Mouse (Mus musculus) natural killer cell, adult 2 months (primary cell): Measurements from ENCODE around the gene Ssbp4.
A peak's percentile ranks its signal among the peaks of the same experiment; 100 is the strongest.

Experiments used
- DNase-seq, 2 experiments: peaks; one replicate each; pipeline ENCODE4 v3.0.0; 2022; ENCODE audit warnings: low spot score in 2 of 2

The Ssbp4 gene

GRCm38 (mm10) chr8:70631436-70631835 lies 22.8 kb upstream of the Ssbp4 start:
- no peak for DNase-seq

- no peak for DNase-seq
These were observed 22.1 kb upstream of the Ssbp4 start for GRCm38 (mm10) chr8:70630532-70631381.

GRCm38 (mm10) chr8:70629574-70630531 lies 21.2 kb upstream of the Ssbp4 start:
- DNase-seq, result peak; percentile 88 to 94

GRCm38 (mm10) chr8:70628986-70629490 lies 20.4 kb upstream of the Ssbp4 start:
- no peak for DNase-seq

- no peak for DNase-seq
These were observed 18.4 kb upstream of the Ssbp4 start for GRCm38 (mm10) chr8:70627041-70627440.

- peak; percentile 45 to 65 for DNase-seq
These were observed 16.4 kb upstream of the Ssbp4 start for GRCm38 (mm10) chr8:70625104-70625503.

- no peak for DNase-seq
These were observed 13.5 kb upstream of the Ssbp4 start for GRCm38 (mm10) chr8:70622220-70622619.

- DNase-seq, result peak; percentile 75 to 89
These were observed 10.2 kb upstream of the Ssbp4 start for GRCm38 (mm10) chr8:70618888-70619334.

GRCm38 (mm10) chr8:70617985-70618384 lies 9.3 kb upstream of the Ssbp4 start:
- DNase-seq, result no peak

- no peak for DNase-seq
These were observed 8.0 kb upstream of the Ssbp4 start for GRCm38 (mm10) chr8:70616645-70617044.

- DNase-seq, result no peak
These were observed 7.2 kb upstream of the Ssbp4 start, which contains the start of gene Lrrc25 for GRCm38 (mm10) chr8:70615894-70616293. Lrrc25 (plus strand) TSS chr8:70616155.

- no peak for DNase-seq
These were observed 6.6 kb upstream of the Ssbp4 start for GRCm38 (mm10) chr8:70615281-70615680.

GRCm38 (mm10) chr8:70614469-70614868 lies 5.8 kb upstream of the Ssbp4 start:
- DNase-seq, result peak in 1 of 2 experiments; percentile 35

GRCm38 (mm10) chr8:70613763-70614162 lies 5.1 kb upstream of the Ssbp4 start:
- DNase-seq, result no peak

GRCm38 (mm10) chr8:70611849-70612248 lies 3.2 kb upstream of the Ssbp4 start:
- DNase-seq, result peak; percentile 85 to 92

- DNase-seq, result peak; percentile 68 to 83
These were observed 2.4 kb upstream of the Ssbp4 start for GRCm38 (mm10) chr8:70610796-70611771.

- DNase-seq, result peak; percentile 84 to 91
These were observed 1.4 kb upstream of the Ssbp4 start for GRCm38 (mm10) chr8:70609849-70610795.

GRCm38 (mm10) chr8:70609368-70609848 lies 736 bp upstream of the Ssbp4 start:
- DNase-seq, result peak; percentile 85 to 90
